Mouse (Mus musculus) thymus, postnatal 4 days (tissue): ENCODE measurements around the gene Rpl38.

ENCODE experiments used
- DNase-seq: peaks from one replicate; pipeline ENCODE4 v3.0.0; 2021

Gene Rpl38

DNA sequence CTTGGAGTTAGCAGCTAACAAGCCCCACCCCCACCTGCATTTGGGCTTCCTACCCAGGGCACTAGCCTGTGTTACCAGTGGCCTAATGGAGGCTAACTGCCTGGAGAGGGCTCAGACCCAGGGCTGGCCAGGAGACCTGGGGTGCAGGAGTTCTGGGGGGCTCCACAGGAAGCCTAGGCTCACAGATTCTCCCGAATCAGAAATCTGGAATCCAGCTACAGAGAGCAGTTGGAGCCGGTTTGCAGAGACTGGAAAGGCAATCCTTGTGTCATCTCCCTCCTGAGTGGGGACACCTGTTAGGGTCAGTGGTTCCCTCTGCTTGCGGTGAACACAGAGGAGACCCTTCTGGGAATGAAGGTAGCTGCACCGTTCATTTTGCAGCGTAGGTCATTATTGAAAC lies 12.7 kb downstream of the Rpl38 start:
- no peak for DNase-seq

DNA sequence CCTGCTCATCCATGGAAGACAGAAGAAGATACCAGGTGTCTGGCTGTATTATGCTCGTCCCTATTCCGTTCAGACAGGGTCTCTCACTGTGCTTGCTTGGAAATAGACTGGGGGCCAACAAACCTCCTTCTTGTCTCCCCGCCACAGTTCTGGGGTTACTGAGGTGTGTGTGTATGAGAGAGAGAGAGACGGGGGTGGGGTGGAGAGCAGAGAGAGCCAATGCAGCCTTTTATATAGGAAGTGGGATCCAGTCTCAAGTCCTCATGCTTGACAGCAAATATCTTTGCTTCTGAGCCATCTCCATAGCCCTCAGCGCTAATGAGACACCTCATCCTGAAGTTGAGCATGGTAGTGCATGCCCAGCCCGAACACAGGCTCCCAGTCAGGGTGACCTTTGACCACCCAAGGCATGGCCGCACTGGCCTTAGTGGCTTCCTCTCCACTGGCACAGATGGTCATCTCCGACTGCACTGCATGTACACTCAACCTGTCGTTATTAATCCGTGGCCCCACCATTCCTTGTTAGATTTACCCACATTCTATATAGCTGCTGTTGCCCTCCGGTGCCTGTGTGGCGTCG lies 14.1 kb downstream of the Rpl38 start:
- no peak for DNase-seq

DNA sequence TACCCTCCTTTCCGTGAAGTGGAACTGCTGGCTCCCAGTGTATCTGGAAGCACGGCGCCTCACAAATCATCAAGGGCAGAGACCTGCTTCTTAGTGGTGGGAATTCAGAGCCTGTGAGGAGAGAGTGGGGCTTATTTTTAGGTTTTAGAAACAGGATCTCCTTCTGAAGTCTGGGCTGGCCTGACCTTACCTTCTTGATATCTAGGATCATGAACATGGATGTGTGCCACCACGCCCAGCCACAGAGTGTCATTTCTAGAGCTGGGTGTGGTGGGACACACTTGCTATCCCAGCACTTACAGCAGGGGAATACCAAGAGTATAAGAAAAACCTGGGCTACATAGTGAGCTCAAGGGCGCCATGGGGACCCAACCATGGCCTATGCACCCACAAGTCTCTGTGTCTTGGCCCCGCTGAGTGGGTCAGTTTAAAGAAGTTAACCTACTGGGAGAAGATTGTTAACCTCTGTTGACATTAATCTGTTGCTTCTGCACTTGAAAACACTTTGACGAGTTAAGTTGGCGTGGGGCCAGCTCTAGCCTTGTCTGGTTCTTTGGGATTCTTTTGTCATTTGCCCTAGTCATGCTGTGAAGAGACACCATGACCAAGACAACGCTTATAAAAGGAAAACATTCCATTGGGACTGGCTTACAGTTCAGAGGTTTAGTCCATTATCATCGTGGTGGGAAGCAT lies 14.9 kb downstream of the Rpl38 start:
- DNase-seq, result no peak

DNA sequence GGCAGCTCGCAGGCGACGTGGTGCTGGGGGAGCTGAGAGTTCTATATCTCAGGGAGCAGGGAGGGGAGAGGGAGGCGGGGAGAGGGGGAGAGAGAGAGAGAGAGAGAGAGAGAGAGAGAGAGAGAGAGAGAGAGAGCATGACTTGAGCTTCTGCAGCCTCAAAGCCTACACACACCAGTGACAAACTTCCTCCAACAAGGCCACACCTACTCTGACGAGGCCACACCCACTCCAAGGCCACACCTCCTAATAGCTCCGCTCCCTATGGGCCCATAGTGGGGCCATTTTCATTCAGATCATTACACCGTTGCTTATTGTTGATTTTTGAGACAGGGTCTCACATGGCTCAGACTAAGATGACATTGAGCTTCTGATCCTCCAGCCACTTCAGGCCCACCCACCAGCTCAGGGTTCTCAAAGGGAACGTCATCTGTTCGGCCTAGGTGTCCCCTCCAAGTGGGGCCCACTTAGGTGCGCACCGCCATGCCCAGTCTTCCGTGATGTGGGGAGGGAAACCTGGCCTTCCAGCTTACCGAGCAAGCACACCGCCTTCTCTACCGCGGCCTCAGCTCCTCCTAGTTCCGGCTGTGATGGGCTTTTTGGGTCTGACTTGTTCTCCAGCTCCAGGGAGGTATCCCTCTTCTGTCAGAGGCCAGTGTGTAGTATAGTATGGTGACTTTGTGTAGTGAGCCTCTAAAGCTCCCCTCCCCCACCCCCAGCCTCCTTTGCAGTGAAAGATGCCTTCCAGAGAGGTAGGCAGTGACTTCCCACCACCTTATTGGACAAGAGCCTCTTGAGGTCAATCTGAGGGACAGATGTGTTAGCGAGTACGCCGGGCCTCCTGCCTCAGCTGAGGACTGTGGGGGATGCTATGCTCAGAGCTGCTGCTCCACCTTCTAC lies 15.6 kb downstream of the Rpl38 start:
- no peak for DNase-seq

DNA sequence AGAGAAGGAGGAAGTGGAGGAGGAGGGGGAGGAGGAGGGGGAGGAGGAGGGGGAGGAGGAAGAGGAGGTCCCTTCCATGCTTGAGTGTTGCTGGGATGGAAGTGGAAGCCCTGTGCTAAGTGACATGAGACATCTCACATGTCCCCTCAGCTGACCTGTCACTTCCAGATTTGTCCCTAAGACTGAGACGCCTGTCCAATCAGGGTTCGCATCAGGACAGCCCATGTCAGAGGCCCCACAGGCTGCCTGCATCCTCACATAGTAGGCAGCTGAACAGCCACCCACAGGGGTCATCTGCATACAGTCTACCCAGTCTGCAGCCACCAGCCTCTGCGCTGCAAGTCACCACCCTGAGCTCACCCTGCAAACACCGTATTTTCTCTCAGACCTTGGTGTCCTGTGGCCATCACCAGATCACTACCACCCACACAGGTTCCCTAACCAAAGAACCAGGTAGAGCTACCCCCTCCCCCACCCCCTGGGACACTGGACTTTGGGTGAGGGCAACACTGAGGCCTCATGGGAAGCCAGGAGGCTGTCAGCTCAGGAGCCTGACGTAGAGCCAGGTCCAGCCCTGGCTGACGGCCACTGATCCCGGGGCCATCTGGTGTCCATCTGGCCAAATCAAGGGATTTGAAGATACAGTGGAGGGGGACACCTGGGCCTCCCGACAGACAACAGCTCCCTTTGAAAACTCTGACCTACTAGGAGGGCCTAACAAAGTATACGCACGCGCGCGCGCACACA lies 16.5 kb downstream of the Rpl38 start:
- DNase-seq, result no peak

DNA sequence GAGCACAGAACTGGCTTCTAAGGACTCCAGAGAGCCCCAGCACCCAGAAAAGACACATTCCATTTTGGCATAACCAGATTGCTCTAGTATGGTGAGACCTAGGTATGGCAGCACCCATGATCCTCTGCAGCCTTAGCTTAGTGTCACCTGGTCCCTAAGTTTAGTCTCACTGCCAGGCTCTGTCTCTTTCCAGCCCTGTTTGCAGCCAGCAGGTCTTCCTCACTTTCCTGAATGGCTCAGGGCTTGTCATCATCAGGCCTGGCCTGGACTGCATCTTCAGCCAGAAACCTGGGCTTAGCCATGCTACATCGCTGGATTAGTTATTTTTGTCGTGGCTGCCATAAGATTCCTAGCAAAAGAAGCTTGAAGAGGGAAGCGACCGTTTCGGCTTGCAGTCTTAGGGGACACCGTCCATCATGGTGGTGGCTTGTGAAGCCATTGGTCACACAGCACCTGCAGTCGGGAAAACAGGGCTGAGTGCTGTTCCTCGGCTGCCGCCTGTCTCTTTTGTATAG lies 17.3 kb downstream of the Rpl38 start:
- no peak for DNase-seq

DNA sequence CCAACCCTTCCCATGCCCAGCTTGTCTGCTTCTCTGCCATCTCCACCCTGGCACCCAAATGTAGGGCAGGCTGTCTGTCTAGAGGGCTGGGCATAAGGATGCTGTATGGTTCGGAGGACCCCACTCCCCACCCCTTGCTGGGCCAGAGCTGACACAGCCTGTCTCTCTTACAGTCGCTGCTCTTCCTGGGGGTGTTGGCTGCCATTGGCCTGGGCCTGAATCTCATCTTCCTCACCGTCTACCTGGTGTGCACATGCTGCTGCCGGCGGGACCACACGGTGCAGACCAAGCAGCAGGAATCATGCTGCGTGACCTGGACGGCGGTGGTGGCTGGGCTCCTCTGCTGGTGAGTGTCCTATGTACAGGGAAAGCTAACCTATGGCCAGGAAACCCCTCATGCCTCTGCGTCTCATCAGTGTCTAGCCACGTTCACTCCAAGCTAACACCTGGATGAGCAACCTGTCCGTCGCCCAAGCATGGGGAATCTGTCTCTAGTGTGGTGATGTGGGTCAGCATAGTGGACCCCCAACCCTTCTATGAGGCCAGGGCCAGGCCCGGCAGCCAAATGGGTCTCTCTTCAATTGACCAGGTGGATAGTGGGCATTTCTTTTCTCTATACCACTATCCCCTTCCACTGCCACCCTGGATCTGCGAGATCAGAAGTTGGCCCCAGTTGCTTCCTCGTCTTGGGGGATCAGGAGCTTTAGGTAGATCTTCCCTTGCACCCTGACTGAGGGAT lies 18.1 kb downstream of the Rpl38 start:
- DNase-seq, result no peak

DNA sequence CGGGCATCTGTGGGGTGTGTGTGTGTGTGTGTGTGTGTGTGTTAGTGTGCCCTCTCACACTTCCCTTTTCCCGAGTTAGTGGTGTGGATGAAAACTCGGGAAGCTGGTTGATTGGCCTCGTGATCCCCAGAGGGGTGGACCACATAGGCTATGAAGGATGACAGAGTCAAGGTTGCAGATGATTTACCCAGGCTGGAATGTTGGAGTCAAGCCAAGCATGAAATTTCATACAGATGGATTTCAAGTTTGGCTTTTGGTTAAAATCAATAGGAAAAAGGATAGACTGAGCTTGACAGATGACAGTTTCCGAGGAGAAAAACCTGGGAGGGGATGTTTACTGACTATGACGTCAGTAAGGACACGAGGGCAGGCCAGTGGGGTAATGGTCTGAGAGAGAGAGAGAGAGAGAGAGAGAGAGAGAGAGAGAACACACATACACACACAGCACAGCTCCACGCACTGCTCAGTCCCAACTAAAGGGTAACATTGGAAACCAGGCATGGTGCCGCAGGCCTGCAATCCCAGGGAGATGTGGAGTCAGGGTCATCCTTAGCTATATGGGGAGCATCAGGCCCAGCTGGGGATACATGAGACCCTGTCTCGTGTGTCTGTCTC lies 19.4 kb downstream of the Rpl38 start:
- no peak for DNase-seq

DNA sequence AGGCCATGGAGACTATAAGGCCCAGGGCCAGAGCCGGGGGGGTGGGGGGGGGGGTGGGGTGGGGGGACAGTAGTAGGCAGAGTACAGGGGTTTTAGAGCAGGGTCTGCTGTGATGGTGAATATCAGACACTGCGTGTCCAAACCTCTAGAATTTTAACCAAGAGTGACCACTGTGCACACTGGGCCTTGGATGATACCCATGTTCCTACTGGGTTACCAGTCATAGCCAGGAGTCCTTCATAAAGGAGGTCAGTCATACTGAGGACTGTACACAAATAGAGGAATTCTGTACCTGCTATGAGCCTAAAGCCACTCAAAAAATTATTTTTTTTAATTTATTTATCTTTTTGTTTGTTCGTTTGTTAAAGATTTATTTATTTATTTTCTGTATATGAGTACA lies 20.4 kb downstream of the Rpl38 start:
- no peak for DNase-seq

DNA sequence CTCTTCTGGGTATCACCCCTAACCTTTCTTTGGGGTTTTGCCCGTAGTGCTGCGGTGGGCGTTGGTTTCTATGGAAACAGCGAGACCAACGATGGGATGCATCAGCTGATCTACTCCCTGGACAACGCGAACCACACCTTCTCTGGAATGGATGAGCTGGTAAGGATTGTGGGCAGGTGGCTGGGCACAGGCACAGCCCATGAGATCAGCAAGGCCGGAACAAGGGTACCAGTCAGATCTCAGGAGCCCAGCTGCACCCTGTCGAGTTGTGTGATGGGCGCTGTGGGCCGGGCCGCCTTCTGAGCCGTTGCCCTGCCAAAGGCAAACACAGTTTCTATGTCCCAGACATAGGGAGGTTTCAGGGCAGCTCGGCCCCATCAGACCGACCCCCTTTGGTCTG lies 21.9 kb downstream of the Rpl38 start:
- no peak for DNase-seq

DNA sequence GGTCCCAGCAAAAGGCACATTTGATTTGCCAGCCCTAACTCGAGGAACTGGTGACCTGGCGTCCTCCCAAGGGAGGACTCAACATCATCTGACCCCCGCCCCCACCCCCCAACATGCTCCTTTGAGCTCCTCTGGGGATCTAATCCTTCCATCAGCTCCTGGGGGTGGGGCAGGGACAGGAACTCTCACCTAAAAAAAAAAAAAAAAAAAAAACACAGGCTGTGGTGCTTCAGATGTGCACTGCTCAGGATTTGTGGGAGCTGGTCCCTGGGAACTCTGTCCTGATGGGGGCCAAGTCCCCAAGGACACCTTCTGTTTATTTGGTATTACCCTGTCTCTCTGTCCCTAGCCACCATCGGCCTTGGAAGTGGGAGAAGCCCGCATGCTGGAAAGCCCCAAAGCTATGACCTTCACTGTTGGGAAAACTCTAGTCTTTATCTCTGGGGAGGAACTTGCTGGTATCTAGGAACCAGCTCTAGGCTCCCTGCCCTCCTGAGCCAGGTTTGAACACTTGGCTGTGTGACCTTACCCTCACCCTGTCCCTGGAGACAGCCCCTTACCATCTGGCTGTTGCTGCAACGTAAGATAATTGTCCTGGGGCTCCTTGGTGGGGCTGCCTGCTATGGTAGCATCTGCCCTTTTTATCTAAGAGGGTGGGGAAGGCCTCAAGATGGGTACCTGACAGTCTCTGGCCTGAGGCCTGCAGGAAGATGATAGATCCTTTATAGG lies 23.3 kb downstream of the Rpl38 start:
- no peak for DNase-seq

DNA sequence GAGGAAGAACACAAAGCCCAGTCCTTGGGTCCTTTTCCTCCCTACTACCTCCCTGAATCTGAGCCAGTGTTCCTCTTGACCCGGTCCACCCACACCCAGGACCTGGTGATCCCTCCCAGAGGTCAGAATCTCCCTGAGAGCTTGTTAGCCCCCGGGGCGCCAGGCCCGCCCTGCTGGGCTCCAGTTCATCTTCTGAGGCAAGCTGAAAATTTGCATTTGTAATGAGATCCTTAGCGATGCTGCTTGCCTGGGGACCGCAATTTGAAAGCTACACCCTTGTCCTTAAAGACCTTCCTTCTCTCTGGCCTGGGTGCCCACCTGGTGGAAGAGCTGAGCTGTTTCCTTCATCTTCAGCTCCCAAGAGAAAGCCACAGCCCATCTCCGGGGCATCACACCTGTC lies 24.3 kb downstream of the Rpl38 start:
- no peak for DNase-seq

DNA sequence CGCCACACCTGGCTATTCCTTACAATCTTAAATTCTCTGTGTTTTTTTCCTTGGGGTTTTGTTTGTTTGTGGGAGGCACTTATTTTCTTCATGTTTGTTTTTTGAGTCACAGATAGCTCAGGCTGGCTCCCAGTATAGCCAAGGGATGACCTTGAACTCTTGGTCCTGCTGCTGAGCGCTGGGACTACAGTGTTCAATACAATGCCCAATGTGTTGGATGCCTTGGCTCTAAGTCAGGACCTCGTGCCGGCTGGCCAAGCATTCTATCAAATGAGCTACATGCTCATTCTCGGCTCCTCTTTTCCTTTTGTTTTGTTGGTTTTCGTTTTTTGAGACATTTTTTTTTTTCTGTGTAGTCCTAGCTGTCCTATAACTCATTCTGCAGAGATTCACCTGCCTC lies 25.1 kb downstream of the Rpl38 start:
- DNase-seq, result no peak

DNA sequence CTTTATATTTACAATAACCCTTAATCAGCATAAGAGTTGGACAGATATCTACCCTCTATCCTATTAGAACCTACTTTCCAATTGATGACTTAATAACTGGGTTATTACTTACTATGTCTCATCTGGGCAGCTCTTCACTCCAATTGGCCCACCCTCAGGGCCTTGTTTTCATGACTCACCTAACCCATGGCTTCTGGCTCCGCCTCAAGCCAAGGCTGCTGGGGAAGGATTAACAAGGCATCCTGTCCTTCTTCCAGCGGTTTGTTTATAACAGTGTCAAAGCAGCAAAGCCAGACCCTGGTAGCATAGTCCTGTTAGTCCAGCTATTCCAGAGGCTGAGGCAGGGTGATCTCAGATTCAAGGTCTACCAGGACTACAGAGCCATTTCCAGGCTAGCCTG lies 26.1 kb downstream of the Rpl38 start:
- DNase-seq, result no peak

DNA sequence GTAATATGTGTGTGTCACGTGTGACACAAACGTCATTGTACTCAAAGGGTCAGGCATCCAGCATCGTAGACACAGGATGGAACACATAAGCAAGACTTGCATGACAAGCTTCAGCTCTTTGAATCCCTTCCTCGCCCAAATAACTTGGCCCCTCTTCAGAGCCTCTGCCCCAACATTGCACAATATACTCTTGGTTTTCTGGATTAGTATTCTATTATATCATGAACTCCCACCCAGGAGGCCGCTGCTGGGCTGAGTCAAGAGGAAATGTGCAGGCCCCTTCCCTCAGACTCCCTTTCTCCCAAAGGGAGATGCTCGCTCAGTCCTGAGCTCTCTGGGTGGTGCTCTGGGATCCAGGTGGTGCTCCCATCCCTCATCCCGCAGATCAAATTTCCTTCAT lies 30.2 kb downstream of the Rpl38 start:
- no peak for DNase-seq

DNA sequence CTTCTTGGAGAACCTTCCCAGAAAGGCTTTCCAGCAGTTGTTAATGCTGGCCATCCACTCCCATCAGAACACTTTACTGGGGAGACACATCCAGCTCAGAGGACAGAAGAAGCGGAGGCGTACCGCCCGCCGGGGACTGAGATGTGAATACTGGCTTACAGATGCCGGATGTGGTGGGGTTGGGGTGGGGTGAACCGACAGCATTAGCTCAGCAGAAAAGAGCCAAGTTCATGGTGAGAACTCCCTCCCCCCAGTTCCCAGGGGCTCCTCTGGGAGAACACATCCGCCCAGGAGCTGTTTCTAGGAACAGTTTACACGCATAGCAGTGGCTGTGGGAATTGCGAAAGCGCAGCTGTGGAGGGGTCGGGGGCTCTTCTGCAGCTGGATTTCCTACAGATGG lies 31.2 kb downstream of the Rpl38 start:
- peak; percentile 68 for DNase-seq

DNA sequence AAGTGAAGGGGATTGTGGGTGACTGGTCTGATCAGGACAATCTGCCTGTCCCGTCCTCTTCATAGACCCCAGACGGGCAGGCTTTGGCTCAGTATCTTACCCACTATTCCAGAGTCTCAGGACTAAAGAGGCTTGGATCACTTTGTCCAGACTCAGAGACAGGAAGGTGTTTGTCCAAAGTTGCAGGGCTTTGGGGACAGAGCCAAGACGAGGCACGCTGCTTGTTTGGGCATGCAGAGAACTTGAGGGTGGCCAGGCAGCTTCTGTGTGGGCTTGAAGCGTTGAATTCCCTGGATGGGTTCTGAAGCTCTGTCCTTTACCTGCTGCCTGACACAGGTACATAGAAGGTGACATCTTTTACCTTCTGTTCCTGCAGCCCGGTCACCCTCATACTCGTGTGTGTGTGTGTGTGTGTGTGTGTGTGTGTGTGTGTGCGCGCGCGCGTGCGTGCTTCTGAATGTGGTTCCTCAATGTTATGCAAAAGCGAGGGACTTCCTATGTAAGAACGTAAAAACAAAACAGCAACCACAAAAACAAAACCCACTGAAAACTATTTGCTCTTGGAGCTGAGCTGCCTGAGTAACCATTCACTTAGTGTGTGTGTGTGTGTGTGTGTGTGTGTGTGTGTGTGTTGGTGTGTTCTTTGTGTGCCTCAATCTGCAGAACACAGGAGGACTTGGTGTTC lies 34.1 kb downstream of the Rpl38 start:
- DNase-seq, result no peak

DNA sequence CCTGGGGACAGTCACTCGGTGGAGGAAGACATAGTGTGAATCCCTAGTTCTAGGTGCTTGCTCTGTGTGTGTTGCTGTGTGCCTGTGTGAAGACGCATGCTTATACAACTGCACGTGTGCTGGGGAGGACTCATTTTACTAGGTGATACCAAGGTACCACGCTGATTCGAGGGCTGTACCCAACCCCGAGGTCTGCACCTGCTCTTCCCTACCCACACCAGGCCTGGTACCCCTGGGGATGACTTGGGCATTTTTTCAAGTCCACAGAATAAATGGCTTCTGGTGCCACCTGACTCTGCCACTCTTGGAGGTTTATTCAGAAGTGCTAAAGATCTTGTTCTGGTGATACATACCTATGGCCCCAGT lies 34.7 kb downstream of the Rpl38 start:
- no peak for DNase-seq

DNA sequence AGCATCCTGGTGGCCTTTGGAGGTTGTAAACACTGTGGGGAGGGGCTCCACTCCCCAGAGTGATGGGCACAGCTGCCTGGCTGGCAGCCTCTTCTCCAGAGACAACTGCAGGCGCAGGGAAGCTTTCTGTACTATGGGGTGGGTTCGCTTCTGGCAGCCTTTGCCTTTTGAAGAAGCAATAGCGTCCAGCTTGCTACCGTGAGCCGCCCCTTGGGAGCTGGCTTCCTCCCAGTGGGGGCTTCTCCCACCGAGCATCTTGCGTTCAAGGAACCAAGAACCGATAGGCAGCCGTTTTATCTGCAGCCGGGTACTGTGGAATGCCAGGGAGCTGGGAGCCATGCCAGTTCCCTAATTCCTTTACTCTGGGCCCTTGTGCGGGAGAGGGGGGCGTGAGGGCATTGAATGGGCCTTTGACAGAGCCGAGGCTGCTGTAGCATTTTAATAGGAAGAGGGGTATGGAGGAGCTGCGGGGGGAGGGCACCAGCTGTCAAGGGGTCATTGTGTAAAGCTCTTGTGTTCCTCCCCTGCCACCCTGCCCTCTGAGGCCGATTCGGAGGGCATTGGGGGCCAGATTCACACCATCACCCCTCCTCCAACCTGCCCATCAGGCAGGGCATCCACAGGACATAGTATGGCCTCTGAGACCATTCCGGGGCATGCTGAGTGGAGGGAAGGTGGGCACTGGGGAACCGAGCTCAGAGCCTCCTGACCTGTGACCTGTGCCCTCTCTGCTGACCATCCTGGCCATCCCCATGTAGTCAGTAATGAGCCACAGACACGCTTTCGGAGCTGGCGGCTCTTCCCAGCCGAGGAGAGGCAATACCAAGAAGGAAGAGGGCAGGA lies 36.0 kb downstream of the Rpl38 start:
- DNase-seq, result no peak

DNA sequence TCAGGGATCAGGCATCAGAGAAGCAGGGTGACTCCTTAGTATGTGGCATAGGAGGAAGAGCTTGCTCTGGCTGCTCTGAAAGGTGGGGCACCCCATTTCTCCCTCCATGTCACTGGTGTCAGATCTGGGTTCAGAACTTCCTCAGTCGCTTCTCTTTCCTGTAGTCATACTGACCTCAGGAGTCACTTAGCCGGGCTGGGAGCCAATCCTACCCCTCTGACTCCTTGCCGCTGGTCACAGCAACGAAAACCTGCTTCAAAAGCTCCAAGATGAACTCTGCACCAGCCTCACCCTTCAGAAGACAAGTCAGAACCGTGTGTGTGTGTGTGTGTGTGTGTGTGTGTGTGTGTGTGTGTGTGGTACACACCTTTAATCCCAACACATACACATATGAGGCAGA lies 38.0 kb downstream of the Rpl38 start:
- DNase-seq, result no peak
